Mouse (Mus musculus): ENCODE results near the gene Prss23.

Gene Prss23

DNA sequence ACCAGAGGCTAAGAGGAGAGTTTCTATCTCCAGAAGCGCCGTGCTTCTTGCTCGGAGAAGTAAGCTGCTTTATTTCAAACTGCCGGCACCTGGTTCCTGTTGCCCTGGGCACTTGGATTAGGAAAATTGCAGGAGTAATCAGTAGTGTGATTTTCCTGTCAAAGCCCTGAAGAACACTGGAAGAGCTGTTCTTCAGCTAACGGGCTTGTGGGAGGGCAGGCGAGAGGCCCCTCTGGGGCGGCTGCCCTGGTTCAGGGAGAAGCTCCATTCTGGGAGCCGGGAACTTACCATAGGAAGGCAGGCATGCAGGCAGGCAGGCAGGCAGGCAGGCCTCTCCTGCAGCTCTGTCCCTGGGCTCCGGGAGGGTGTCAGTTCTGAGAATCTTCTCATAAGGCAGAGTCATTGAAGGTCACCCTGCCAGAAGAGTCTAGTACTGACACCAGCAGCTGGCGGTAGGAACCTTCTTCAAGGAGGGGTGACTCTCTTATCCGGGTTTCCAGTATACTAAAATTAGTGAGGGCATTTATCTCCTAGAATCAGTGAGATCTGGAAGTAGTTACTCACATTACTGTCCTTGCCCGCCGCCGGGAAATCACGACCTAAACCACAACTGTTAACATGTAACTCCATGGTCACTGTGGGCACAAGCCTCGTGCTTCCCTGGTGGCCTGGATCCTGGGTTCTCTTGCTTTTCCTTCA, at the start of gene Prss23:
Gene Prss23 (minus strand): TSS at position 457 of the 699 bp plus-strand sequence.
- DNase-seq (ENCODE audit: low read depth) = no peak

GRCm38 (mm10) chr7:89576127-89576526, 49.1 kb upstream of the Prss23 start:
- DNase-seq (ENCODE audit: low read depth) = no peak

DNA sequence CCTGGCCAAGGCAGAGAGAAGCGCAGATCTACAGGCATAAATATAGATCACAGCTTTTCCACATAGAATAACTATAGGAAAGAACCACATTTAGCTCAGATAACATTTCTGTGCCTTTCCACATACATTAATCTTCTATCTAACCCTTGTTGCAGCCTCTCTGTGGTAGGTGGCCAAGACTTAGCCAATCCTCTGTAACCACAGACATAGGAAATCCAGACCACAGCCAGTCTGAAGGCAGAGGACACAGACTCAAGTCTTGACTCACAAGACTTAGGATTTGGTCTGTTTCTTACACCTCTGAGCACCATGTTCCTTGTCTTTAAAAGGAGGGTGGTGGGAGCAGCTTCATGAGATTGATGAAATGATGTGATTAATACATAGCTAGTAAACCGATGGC, 37.6 kb upstream of the Prss23 start:
- no peak for DNase-seq (ENCODE audit: low read depth)

- DNase-seq (ENCODE audit: low read depth) = peak; percentile 61
Measured at GRCm38 (mm10) chr7:89563501-89563900, 36.5 kb upstream of the Prss23 start.

DNA sequence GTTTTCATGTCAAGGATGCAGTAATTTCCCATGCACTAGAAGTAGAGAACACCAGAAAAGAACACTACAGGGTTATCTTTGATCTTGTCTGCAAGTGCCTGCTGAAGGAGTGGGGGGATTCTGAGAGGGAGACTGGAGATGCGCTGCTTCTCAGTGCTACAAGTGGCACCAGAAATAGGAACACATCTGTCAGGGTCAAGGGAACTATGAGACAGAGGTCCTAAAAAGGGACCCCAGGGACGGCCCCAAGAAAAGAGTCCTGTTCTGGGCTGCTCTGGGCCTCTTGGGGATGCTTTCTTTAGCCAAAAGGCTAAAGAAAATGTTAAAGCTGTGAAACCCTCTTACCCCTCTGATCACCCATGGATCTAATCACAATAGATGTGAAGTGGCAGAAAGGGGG, 35.2 kb upstream of the Prss23 start:
- no peak for DNase-seq (ENCODE audit: low read depth)

DNA sequence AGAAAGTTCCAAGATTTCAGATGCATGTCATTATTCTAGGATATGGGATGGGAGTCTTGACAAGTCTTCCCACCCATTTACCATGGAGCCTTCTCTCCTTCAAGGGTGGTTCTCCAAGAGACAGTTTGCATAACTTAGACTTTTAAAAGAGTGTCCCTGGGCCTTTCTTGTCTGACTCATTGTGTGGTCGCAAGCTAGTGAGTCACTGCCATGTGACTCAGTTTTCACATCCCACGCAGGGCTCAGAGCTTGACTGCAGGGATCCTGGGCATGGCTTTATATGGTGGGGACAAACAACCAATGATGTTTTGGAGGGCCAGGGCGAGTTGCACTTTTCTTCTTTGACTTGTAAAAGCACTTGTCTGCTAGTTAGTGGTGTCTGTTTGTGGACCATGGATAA, 34.0 kb upstream of the Prss23 start:
- peak; percentile 69 for DNase-seq (ENCODE audit: low read depth)

- no peak for DNase-seq (ENCODE audit: low read depth)
Measured at GRCm38 (mm10) chr7:89559633-89560032, 32.6 kb upstream of the Prss23 start.

DNA sequence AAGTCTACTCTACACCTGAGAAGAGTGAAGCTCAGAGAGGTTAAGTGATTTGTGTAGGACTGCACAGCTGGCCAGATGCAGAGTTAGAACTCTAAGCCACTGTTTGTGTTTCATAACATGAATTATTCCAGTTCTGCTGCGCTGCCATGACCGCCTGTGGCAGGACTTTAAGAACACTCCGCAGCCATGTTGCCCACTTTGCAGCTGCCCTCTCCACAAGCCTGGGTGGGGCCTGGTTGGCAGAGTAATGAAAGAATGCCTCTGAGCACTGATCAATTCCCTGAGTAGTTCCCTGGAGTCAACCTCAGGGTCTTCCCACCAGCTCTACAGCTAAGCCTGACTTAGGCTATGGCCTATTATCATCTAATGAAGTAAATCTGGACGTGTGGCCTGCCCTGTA, 32.1 kb upstream of the Prss23 start:
- DNase-seq (ENCODE audit: low read depth) = no peak

- DNase-seq (ENCODE audit: low read depth) = no peak
Measured at GRCm38 (mm10) chr7:89558446-89559039, 31.6 kb upstream of the Prss23 start.

DNA sequence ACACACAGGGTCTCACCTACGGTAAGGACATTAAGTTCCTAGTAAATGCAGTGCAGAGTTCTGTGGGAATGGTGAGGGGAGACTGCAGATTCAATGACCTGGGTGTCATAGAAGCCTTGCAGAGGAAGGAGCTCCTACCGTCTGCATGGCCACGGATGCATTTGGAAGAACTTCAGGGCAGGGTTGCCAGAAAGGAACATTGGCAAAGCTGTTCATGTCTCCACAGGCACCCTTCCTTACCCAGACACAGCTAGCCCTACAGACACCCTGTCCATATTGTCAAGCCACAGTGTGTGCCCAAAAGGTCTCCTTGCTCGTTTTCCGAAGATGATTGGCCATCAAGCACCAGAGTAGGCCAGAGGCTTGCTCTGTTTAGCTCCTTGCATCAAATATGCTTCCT, 30.1 kb upstream of the Prss23 start:
- no peak for DNase-seq (ENCODE audit: low read depth)

- DNase-seq (ENCODE audit: low read depth) = no peak
Measured at GRCm38 (mm10) chr7:89556652-89557051, 29.7 kb upstream of the Prss23 start.

- DNase-seq (ENCODE audit: low read depth) = no peak
Measured at GRCm38 (mm10) chr7:89555170-89555569, 28.2 kb upstream of the Prss23 start.

- DNase-seq (ENCODE audit: low read depth) = no peak
Measured at GRCm38 (mm10) chr7:89554068-89554467, 27.1 kb upstream of the Prss23 start.

DNA sequence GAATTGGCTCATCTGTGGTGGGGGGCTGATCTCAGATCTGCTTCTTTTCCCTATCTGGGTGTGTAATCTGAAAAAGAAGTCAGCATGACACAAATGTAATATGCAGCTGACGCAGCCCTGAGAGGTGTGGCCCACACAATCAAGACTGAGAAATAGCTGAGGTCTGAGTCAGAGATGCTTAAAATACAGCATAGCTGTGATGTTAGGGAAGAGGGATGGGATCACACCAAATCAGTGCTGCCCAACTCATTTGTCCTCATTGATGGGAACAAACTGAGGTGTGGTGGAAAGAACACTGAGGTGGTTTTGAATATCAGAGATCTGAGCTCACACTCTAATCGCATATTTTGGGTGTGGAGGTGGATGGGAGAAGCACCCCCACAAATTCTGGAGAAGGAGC, 14.0 kb upstream of the Prss23 start:
- DNase-seq (ENCODE audit: low read depth) = no peak

- DNase-seq (ENCODE audit: low read depth) = no peak
Measured at GRCm38 (mm10) chr7:89539391-89539790, 12.4 kb upstream of the Prss23 start.

DNA sequence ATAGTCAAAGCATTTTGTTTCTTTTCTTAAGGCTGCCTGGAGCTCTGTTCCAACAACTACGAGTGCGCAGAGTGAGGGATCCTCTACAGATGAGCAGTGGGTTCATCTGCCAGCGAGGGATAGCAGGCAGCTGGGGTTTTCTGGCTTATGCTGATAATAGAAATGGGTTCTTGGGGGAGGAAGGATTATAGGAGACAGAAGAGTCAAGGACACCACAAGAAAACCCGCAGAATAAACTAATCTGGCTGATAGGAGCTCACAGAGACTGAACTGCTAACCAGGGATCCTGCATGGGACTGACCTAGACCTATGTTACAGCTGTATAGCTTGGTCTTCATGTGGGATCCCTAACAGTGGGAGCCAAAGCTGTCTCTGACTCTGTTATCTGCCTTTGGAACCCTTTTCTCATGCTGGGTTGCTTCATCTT, 456 bp upstream of the Prss23 start:
- DNase-seq (ENCODE audit: low read depth) = no peak

DNA sequence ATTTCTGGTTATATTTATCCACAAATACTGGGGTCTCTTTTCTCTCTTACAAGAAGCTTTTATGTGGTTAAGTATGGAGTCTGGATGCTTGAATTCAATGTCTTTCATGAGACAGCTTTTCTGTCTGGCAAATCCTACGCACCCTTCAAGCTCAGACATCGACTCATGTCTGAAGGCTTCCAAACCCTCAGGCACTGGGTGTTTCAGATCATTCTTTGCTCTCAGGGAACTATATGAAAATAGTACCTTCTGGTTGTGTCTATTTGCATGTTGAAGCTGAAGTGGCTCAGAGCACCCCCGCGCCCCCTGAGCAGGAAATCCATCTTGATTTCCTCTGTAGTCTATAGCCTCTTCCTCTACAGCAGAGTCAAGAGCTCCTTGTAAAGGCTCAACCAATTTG, 3.2 kb downstream of the Prss23 start:
- DNase-seq (ENCODE audit: low read depth) = peak; percentile 60

GRCm38 (mm10) chr7:89522170-89522569, 4.8 kb downstream of the Prss23 start:
- DNase-seq (ENCODE audit: low read depth) = no peak

- DNase-seq (ENCODE audit: low read depth) = peak; percentile 79
Measured at GRCm38 (mm10) chr7:89517460-89518390, 9.3 kb downstream of the Prss23 start.

DNA sequence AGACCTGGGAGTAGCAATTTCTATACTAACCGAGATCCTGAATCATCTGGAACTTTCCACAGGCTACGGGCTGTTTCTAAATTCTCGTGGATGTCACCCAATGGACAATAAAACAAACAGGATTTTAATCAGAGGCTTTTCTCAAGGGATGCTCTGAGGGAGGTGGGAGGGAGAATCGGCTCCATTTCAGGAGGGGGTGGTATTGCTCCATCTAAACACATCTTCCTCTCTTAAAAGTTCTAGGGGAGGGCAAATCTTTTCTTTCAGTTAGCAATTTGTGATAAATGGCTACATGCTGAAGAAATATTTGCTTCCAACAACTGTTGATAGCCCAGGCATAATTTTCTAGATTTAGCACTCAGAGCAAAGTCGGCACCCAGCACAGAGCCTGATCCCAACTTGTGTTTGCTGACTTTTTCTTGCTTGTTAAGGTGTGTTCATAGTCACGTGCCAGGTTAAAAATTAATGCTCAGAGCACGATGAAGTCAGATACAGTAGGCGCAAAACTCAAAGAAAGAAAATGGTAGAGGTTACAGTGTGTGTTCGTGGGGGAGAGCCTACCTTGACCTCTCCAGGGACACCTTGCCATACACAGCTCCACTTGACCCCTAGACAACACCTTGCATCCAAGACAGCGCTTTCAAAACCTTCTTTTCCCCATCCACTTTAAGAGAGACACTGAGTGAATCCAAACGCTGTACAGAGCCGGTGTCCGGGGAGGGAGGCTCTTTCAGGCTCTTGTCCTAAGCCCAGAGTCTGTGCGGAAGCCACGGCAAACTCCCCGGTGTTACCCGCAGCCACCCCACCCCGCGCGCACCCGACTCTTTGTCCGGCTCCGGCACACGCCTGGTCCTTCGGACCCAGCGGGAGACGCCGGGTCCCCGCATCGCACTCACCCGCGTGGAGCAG, 10.2 kb downstream of the Prss23 start:
- DNase-seq (ENCODE audit: low read depth) = no peak

DNA sequence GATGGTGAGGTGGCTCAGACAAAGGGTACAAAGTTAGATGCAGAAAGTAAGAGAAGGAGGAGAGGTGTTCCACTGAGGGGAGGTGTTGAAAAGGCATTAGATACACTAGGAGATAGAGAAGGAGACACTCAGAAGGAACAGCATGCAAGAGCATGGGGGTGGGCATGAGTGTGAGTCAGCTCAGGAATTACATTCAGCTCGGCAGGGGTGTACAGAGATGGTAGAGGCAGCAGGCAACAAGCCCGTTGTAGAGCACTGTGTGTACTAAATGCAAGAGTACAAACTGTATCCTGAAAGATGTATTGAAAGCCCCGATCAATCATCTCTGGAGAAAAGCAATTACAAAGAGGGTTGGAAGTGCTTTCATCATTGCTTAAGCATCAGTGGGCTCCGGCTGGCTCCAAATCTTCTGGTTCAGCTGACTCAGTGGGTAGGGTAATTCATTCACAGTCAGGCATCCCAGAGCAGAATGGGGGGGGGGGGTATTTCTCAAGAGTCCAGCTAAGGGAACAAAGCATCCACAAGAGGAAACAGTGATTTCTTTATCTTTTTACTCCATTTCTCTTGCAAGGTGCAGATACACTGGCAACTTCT, 15.0 kb downstream of the Prss23 start:
- DNase-seq (ENCODE audit: low read depth) = no peak
